Mouse (Mus musculus) kidney, adult 9 months (tissue): ENCODE data around the gene Idh3g.
"Not testable (repeated sequence)": the region's sequence is repeated elsewhere in the genome, so short reads cannot be mapped to it uniquely, and the experiment has no call there.

Experiments used
- DNase-seq: peaks from one replicate; pipeline ENCODE4 v3.0.0; 2022

The Idh3g gene

GRCm38 (mm10) chrX:73756334-73757140, 30.2 kb downstream of the Idh3g start, which contains the start of gene Plxnb3:
Plxnb3 (plus strand) TSS chrX:73757090.
- DNase-seq: no peak

- DNase-seq: no peak
Observed at GRCm38 (mm10) chrX:73748977-73749376, 37.7 kb downstream of the Idh3g start.

- no peak for DNase-seq
Observed at GRCm38 (mm10) chrX:73744774-73745481, 41.8 kb downstream of the Idh3g start.

- not testable (repeated sequence) for DNase-seq
Observed at GRCm38 (mm10) chrX:73739841-73740240, 46.9 kb downstream of the Idh3g start.

- DNase-seq: no peak
Observed at GRCm38 (mm10) chrX:73739151-73739550, 47.5 kb downstream of the Idh3g start.

- no peak for DNase-seq
Observed at GRCm38 (mm10) chrX:73738155-73738554, 48.5 kb downstream of the Idh3g start.

GRCm38 (mm10) chrX:73730908-73731307, 55.8 kb downstream of the Idh3g start:
- DNase-seq: no peak
